Mouse (Mus musculus) MEL (cell line): ENCODE results near the gene Rad51b. TPM values are rescaled to one million over a fixed set of nuclear protein-coding genes. Genes with fewer than 3 reads are reported as not detected.

Experiments used
- DNase-seq: peaks from one replicate; pipeline ENCODE4 v3.0.0; 2011; ENCODE audit warnings: low read depth, low spot score
- H3K27ac ChIP-seq: 2 replicates; pipeline ENCODE4 v1.5.1; 2012; ENCODE audit warnings: low read depth, mild to moderate bottlenecking, control low read depth, low read length, moderate library complexity; ENCODE audit not compliant: control insufficient read depth
- H3K27me3 ChIP-seq, 2 experiments: fragments of 150-350 bp in 1 of 2; sonication (generic) in 1 of 2; 2 replicates each; pipeline ENCODE4 v1.6.1; 2012; ENCODE audit warnings: low read length in 2 of 2, mild to moderate bottlenecking in 2 of 2, improper control_type of control experiment in 1 of 2, moderate library complexity in 1 of 2; ENCODE audit not compliant: insufficient read depth in 2 of 2, control insufficient read depth in 1 of 2
- H3K36me3 ChIP-seq, 2 experiments: 2 replicates each; pipeline ENCODE4 v1.6.1; 2012 to 2014; ENCODE audit warnings: low read length in 2 of 2, improper control_type of control experiment in 1 of 2, inconsistent platforms in 1 of 2, mild to moderate bottlenecking in 1 of 2; ENCODE audit not compliant: insufficient read depth in 2 of 2, control insufficient read depth in 1 of 2
- H3K4me1 ChIP-seq, 2 experiments: fragments of 150-350 bp in 1 of 2; sonication (generic) in 1 of 2; 2 replicates each; pipeline ENCODE4 v1.6.1; 2012; ENCODE audit warnings: low read length in 2 of 2, improper control_type of control experiment in 1 of 2, mild to moderate bottlenecking in 1 of 2; ENCODE audit not compliant: insufficient read depth in 2 of 2, control insufficient read depth in 1 of 2
- H3K4me3 ChIP-seq, 2 experiments: fragments of 150-350 bp in 1 of 2; sonication (generic) in 1 of 2; 2 replicates each; pipeline ENCODE4 v1.5.1; 2012; ENCODE audit warnings: low read depth in 2 of 2, low read length in 2 of 2, mild to moderate bottlenecking in 2 of 2, moderate library complexity in 2 of 2, control low read depth in 1 of 2, improper control_type of control experiment in 1 of 2; ENCODE audit not compliant: control insufficient read depth in 1 of 2, insufficient read depth in 1 of 2
- H3K79me2 ChIP-seq: 2 replicates; pipeline ENCODE4 v1.6.1; 2012; ENCODE audit warnings: mild to moderate bottlenecking, low read length, moderate library complexity; ENCODE audit not compliant: control insufficient read depth, poor library complexity, insufficient read depth
- H3K9ac ChIP-seq: 2 replicates; pipeline ENCODE4 v1.6.1; 2012; ENCODE audit warnings: low read depth, mild to moderate bottlenecking, control low read depth, low read length, moderate library complexity; ENCODE audit not compliant: control insufficient read depth, poor library complexity, severe bottlenecking
- H3K9me3 ChIP-seq: fragments of 150-350 bp; sonication (generic); replicated peaks from 2 replicates; pipeline ENCODE4 v1.6.1; 2012; ENCODE audit warnings: mild to moderate bottlenecking, low read length, improper control_type of control experiment, moderate library complexity; ENCODE audit not compliant: insufficient read depth
- BHLHE40 ChIP-seq: IDR thresholded peaks from 2 replicates; pipeline ENCODE4 v1.6.1; 2012; ENCODE audit warnings: low read depth, mild to moderate bottlenecking, inconsistent platforms, low read length, improper control_type of control experiment, borderline replicate concordance
- CHD1 ChIP-seq: IDR thresholded peaks from 2 replicates; pipeline ENCODE4 v1.6.1; 2012; ENCODE audit warnings: low read depth, mild to moderate bottlenecking, inconsistent platforms, low read length, improper control_type of control experiment
- CHD2 ChIP-seq: IDR thresholded peaks from 2 replicates; pipeline ENCODE4 v1.6.1; 2011; ENCODE audit warnings: low read length, improper control_type of control experiment
- CTCF ChIP-seq, 3 experiments: IDR thresholded peaks in 2 of 3; conservative IDR thresholded peaks in 1 of 3; 2 replicates each; pipeline ENCODE4 v1.5.1; 2011 to 2012; ENCODE audit warnings: low read length in 3 of 3, low read depth in 2 of 3, mild to moderate bottlenecking in 2 of 3, improper control_type of control experiment in 1 of 3, inconsistent platforms in 1 of 3, mixed read lengths in 1 of 3, moderate library complexity in 1 of 3; ENCODE audit not compliant: control insufficient read depth in 1 of 3, insufficient read depth in 1 of 3, poor library complexity in 1 of 3, severe bottlenecking in 1 of 3
- E2F4 ChIP-seq: IDR thresholded peaks from 2 replicates; pipeline ENCODE4 v1.6.1; 2011; ENCODE audit warnings: low read depth, low read length, improper control_type of control experiment, borderline replicate concordance
- EP300 ChIP-seq, 2 experiments: IDR thresholded peaks; 2 replicates each; pipeline ENCODE4 v1.6.1; 2011; ENCODE audit warnings: improper control_type of control experiment in 2 of 2, low read length in 2 of 2, low read depth in 1 of 2, mild to moderate bottlenecking in 1 of 2
- GABPA ChIP-seq: IDR thresholded peaks from 2 replicates; pipeline ENCODE4 v1.6.1; 2012; ENCODE audit warnings: low read depth, mild to moderate bottlenecking, inconsistent platforms, low read length, improper control_type of control experiment, moderate library complexity
- GATA1 ChIP-seq: IDR thresholded peaks from 2 replicates; pipeline ENCODE4 v1.6.1; 2011; ENCODE audit warnings: low read depth, low read length, improper control_type of control experiment
- JUND ChIP-seq: IDR thresholded peaks from 2 replicates; pipeline ENCODE4 v1.6.1; 2011; ENCODE audit warnings: low read depth, mild to moderate bottlenecking, improper control_type of control experiment, low read length
- MAZ ChIP-seq: IDR thresholded peaks from 2 replicates; pipeline ENCODE4 v1.6.1; 2012; ENCODE audit warnings: low read depth, mild to moderate bottlenecking, inconsistent platforms, low read length, improper control_type of control experiment
- MYB ChIP-seq: IDR thresholded peaks from 2 replicates; pipeline ENCODE4 v1.6.1; 2011; ENCODE audit warnings: mild to moderate bottlenecking, low read depth, low read length, improper control_type of control experiment
- NELFE ChIP-seq: IDR thresholded peaks from 2 replicates; pipeline ENCODE4 v1.6.1; 2011; ENCODE audit warnings: low read depth, low read length, improper control_type of control experiment
- NRF1 ChIP-seq: IDR thresholded peaks from 2 replicates; pipeline ENCODE4 v1.6.1; 2014; ENCODE audit warnings: low read depth, mild to moderate bottlenecking, inconsistent platforms, low read length, improper control_type of control experiment, moderate library complexity; ENCODE audit not compliant: poor library complexity, insufficient read depth, severe bottlenecking
- POLR2A ChIP-seq, 2 experiments: IDR thresholded peaks; 2 replicates each; pipeline ENCODE4 v1.6.1; 2011 to 2012; ENCODE audit warnings: low read length in 2 of 2, mild to moderate bottlenecking in 2 of 2, control low read depth in 1 of 2, improper control_type of control experiment in 1 of 2, low read depth in 1 of 2, moderate library complexity in 1 of 2; ENCODE audit not compliant: control insufficient read depth in 1 of 2, insufficient read depth in 1 of 2, poor library complexity in 1 of 2
- POLR2AphosphoS5 ChIP-seq: IDR thresholded peaks from 2 replicates; pipeline ENCODE4 v1.6.1; 2012; ENCODE audit warnings: low read depth, borderline replicate concordance, mild to moderate bottlenecking, inconsistent platforms, low read length, moderate library complexity, mixed read lengths
- RAD21 ChIP-seq: IDR thresholded peaks from 2 replicates; pipeline ENCODE4 v1.6.1; 2011; ENCODE audit warnings: mild to moderate bottlenecking, low read depth, low read length, improper control_type of control experiment
- RCOR1 ChIP-seq: IDR thresholded peaks from 2 replicates; pipeline ENCODE4 v1.6.1; 2012; ENCODE audit warnings: low read depth, mild to moderate bottlenecking, inconsistent platforms, low read length, improper control_type of control experiment
- TAL1 ChIP-seq: IDR thresholded peaks from 2 replicates; pipeline ENCODE4 v1.6.1; 2012; ENCODE audit warnings: mild to moderate bottlenecking, inconsistent platforms, low read length, moderate library complexity, mixed read lengths
- TBP ChIP-seq: IDR thresholded peaks from 2 replicates; pipeline ENCODE4 v1.8.0; 2011; ENCODE audit warnings: low read depth, low read length, improper control_type of control experiment
- TCF12 ChIP-seq: IDR thresholded peaks from 2 replicates; pipeline ENCODE4 v1.6.1; 2014; ENCODE audit warnings: low read depth, mild to moderate bottlenecking, inconsistent platforms, low read length, improper control_type of control experiment, moderate library complexity
- UBTF ChIP-seq: IDR thresholded peaks from 2 replicates; pipeline ENCODE4 v1.6.1; 2012; ENCODE audit warnings: low read depth, mild to moderate bottlenecking, inconsistent platforms, low read length, improper control_type of control experiment, moderate library complexity, borderline replicate concordance; ENCODE audit not compliant: insufficient read depth
- USF1 ChIP-seq: IDR thresholded peaks from 2 replicates; pipeline ENCODE4 v1.6.1; 2014; ENCODE audit warnings: low read depth, mild to moderate bottlenecking, inconsistent platforms, low read length, improper control_type of control experiment, moderate library complexity
- USF2 ChIP-seq, 2 experiments: IDR thresholded peaks; 2 replicates each; pipeline ENCODE4 v1.6.1; 2011 to 2012; ENCODE audit warnings: improper control_type of control experiment in 2 of 2, low read length in 2 of 2, borderline replicate concordance in 1 of 2, inconsistent platforms in 1 of 2, low read depth in 1 of 2, mild to moderate bottlenecking in 1 of 2; ENCODE audit not compliant: insufficient read depth in 1 of 2
- ZC3H11A ChIP-seq: IDR thresholded peaks from 2 replicates; pipeline ENCODE4 v1.6.1; 2012; ENCODE audit warnings: low read depth, mild to moderate bottlenecking, inconsistent platforms, low read length, improper control_type of control experiment
- ZKSCAN1 ChIP-seq: IDR thresholded peaks from 2 replicates; pipeline ENCODE4 v1.6.1; 2012; ENCODE audit warnings: low read depth, mild to moderate bottlenecking, inconsistent platforms, low read length, improper control_type of control experiment, moderate library complexity
- ZMIZ1 ChIP-seq: IDR thresholded peaks from 2 replicates; pipeline ENCODE4 v1.6.1; 2012; ENCODE audit warnings: low read depth, mild to moderate bottlenecking, inconsistent platforms, low read length, improper control_type of control experiment, moderate library complexity
- ZNF384 ChIP-seq: IDR thresholded peaks from 2 replicates; pipeline ENCODE4 v1.6.1; 2012; ENCODE audit warnings: low read depth, mild to moderate bottlenecking, inconsistent platforms, low read length, improper control_type of control experiment
- polyA plus RNA-seq, 2 experiments: library from polyadenylated mRNA; stranded (reverse) in 1 of 2; unstranded in 1 of 2; fragments of >175 nt in 1 of 2; fragments of >200 nt in 1 of 2; gene quantifications; 2 replicates each; pipeline versions ENCODE4 v1.2.1 to v1.2.4; 2012; ENCODE audit warnings: low replicate concordance in 2 of 2, low read depth in 1 of 2; ENCODE audit not compliant: insufficient read length in 2 of 2, insufficient read depth in 1 of 2, missing spikeins in 1 of 2
- total RNA-seq: library from RNA; depleted of rRNA; stranded (reverse); fragments of 300-350 nt; gene quantifications from 2 replicates; pipeline ENCODE4 v1.2.3, GENCODE M21; 2012

The Rad51b gene
- total and polyA plus RNA-seq, 3 experiments, result 3.6 to 5.7 TPM; not detected in 1

DNA sequence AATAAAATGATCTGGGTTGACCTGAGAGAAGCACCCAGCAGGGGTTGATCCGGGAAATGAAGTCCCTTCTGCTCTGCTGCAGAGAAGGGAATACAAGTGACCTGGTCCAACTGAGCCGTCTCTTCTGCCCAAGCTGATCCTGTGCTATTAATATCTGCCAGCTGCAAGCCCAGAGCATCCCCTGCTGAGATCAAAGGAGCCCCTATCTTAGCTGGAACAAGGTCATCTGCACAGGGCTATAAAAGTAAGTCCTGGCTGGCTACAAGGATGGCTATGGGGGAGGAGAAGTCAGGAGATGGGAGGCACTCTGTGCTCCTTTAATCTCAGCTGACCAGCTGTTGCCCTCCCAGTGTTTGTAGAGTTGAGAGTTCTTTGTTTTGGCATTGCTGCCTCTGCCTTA, 364.2 kb downstream of the Rad51b start:
- H3K4me3 ChIP-seq, result no peak overlapping the region
- no peak for DNase-seq
- TF ChIP-seq USF2 (IDR thresholded peaks at IDR 0.05; ENCODE audit: borderline replicate concordance in 1 of 2, insufficient read depth in 1 of 2, low read depth in 1 of 2, low read length in 2 of 2) (no peak), ZKSCAN1 (no peak), UBTF (no peak), USF1 (no peak), GABPA (no peak), GATA1 (no peak), NRF1 (no peak), NELFE (no peak), ZC3H11A (no peak), E2F4 (no peak), EP300 (IDR thresholded peaks at IDR 0.05; ENCODE audit: low read depth in 1 of 2, low read length in 2 of 2) (no peak), TCF12 (no peak), BHLHE40 (no peak), POLR2A (IDR thresholded peaks at IDR 0.05; ENCODE audit: control insufficient read depth in 1 of 2, insufficient read depth in 1 of 2, low read depth in 1 of 2, low read length in 2 of 2, poor library complexity in 1 of 2) (no peak)
- H3K9me3 ChIP-seq, result no peaks in the 10 kb centered on the region
- H3K79me2 ChIP-seq, result no peaks in the 10 kb centered on the region
- H3K36me3 ChIP-seq, result no peaks in the 10 kb centered on the region; a peak in 1 of 4 replicates
- peaks cover 0 to 4% of the 10 kb centered on the region in 2 experiments; a peak in 3 of 4 replicates for H3K4me1 ChIP-seq
- H3K9ac ChIP-seq, result no peak overlapping the region
- H3K27me3 ChIP-seq, result no peaks in the 10 kb centered on the region
- H3K27ac ChIP-seq, result no peak overlapping the region

DNA sequence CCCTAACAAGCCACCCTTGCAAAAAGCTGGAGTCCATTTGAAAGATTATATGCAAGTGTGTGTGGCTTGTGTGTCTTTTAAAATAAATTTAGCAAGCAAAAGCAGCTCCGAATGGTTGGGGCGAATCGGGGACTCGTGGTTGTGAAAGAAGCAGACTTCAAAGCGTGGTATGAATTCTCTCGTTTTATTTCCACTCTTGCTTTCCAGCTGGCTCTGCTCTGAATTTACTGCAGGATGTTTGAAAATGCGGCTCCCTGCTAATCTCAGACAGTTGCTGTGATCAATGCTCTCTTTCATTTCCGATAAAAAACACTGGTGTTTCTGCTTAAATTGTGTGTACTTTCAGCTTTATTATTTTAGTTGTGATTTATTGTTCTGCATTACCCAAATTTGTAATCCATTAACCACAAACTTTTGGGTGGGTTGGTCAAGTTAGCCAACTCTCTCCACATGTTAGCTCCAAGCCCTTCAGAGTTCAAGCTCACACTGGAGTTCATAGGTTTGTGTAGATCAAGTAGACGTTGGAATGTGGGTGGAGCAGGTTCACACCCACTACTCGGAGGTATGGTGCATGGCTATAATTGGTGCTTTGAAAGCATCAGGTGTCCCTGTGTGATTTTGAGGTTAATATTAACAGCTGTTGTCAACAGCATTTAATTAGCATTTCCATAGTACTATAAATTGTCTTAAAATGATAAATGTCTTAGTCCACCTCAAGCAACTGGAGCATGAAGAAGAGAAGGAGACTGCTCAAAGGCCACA, 366.2 kb downstream of the Rad51b start:
- no peaks in the 10 kb centered on the region for H3K9me3 ChIP-seq
- TF ChIP-seq ZKSCAN1 (no peak), ZMIZ1 (no peak), CHD2 (no peak), JUND (no peak), MYB (no peak), TBP (no peak), RCOR1 (no peak), POLR2AphosphoS5 (no peak), ZC3H11A (no peak), POLR2A (IDR thresholded peaks at IDR 0.05; ENCODE audit: control insufficient read depth in 1 of 2, insufficient read depth in 1 of 2, low read depth in 1 of 2, low read length in 2 of 2, poor library complexity in 1 of 2) (no peak), RAD21 (no peak), GATA1 (no peak), BHLHE40 (no peak), MAZ (no peak), ZNF384 (no peak), CTCF (IDR thresholded peaks at IDR 0.05 in 2 of 3, conservative IDR thresholded peaks at IDR 0.05 in 1 of 3; ENCODE audit: control insufficient read depth in 1 of 3, insufficient read depth in 1 of 3, low read depth in 2 of 3, low read length in 3 of 3, poor library complexity in 1 of 3, severe bottlenecking in 1 of 3) (no peak), TAL1 (no peak), GABPA (no peak), USF2 (IDR thresholded peaks at IDR 0.05; ENCODE audit: borderline replicate concordance in 1 of 2, insufficient read depth in 1 of 2, low read depth in 1 of 2, low read length in 2 of 2) (no peak), CHD1 (no peak)
- H3K27ac ChIP-seq, result no peak overlapping the region
- no peak for DNase-seq
- H3K36me3 ChIP-seq, result no peaks in the 10 kb centered on the region
- no peak overlapping the region for H3K4me3 ChIP-seq
- H3K9ac ChIP-seq, result no peak overlapping the region
- H3K79me2 ChIP-seq, result no peaks in the 10 kb centered on the region
- no peaks in the 10 kb centered on the region for H3K27me3 ChIP-seq
- H3K4me1 ChIP-seq, result no peaks in the 10 kb centered on the region
